Mouse (Mus musculus): ENCODE measurements around the gene Parvb.

Gene Parvb

DNA sequence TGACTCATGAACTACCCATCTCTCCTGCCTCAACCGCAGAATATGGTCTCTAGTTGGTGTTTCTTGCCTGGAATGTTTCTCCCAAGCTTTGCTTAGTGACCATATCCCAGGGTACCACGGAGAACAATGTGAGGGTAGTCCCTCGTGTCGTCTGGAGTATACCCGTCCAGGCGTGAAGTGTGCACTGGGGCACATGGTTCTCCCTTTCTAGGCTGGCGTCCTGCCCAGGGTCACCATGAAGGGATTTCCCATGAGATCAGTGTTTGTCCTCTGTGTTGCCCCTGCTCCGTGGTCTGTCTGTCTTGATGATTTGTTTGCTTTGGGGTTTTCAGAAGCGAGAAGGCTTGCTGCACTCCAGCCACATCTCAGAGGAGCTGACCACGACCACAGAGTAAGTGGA lies 63.4 kb downstream of the Parvb start:
- no peak for DNase-seq (ENCODE audit: low spot score)

DNA sequence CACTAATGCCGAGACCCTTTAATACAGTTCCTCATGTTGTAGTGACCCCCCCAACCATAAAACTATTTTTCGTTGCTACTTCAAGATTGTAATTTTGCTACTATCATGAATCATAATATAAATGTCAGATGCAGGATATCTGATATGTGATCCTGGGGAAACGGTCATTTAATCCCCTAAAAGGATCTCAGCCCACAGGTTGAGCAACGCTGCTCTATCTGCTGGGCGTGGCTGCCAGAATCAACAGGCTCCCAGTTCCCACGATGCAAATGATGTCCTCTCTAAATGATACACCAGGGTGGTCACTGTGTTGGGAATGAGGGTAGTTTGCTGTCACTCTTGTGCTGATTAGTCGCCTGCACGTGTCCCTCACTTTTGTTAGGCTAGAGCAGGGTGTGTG lies 65.6 kb downstream of the Parvb start:
- no peak for DNase-seq (ENCODE audit: low spot score)

DNA sequence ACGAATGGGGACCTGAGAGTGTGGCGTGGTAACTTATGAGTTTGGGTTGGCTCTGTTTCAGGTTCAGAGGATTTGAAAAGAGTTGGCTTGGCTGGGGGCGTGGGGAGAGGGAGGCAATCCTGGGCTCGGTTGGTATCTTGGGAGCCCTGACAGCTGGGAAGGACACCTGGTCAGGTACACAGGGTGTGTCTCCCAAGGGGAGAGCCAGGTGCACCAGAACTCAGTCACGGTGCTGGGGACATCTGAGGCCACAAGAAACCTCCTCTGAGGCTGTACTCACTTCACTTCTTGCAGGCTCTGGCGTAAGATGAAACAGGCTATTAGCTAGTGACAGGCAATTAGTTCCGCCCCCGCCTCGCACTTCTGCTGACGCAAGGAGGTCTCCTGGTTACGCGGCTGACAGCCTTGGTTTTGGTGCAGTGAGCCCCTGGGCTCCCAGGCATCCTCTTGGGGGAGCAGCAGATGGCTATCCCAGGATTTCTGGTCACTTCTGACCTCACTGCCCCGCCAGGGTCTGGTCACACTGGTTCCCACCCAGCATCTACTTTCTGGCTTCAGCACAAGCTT lies 67.0 kb downstream of the Parvb start:
- no peak for DNase-seq (ENCODE audit: low spot score)

DNA sequence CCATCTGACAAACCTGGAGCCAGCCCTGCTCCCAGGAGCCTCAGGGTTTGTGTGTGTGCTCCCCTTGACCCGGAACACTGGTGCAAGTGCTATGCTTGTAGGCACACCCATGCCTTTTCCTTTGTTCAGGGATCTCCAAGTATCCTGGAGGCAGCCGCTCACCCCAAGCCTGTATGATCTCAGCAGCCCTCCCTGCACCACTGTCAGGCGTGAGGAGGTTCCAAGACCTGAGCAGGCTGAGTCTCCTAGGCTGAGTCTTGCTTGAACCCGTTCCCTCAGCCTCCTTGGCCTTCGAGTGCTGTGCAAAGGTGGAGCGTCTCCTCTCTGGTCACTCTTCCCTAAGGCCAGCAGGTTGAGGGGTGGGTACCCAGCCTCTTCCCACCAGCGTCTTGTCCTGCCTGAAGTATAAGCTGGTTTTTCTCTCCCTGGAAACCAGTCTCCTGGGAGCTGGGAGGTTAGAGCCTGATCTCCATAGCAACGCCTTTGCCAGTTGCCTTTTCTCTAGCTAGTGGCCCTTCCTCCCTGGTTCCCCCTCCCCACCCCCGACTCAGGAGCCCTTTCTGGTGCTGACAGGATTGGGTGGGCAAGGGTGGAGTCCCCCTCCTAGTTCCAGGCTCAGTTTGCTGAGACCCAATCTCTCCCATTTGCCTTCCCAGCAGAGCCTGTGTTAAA lies 68.0 kb downstream of the Parvb start:
- no peak for DNase-seq (ENCODE audit: low spot score)

DNA sequence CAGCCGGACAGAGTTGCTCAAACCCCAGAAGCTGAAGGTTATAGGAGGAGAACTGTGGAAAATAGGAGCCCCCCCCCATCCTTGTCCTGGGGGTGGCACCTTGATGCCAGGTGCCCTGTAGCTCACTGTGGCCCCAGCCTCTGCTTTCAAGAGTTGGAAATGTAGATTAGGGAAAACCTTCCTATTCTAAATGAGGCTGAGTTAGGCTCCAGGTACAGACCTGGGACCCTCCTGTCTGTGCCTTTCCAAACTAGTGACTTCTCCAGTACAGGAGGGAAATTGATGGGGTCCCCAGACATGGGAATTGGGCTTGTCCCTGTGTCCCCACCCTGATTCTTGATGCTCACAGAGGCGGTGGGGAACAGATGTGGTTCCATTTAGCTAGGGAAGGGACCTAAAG lies 68.7 kb downstream of the Parvb start:
- no peak for DNase-seq (ENCODE audit: low spot score)

DNA sequence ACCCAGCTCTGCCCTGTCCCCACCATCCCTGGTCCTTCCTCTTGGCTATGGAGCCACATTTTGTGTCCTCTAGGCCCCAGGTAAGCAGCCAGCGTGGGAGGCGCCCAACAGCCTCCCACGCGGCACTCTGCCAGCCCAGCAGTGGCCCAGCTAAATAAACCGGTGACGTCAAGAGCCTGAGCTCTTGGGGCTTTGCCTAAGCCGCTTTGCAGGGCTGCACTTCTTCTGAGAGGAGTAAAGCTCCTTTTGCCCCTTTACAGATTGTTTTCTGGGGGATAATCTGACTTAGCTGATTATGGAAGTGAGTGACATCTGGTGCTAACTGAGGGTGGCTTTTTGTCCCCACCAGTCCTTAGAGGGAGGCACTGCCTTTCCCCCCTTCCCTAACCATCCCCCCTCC lies 69.2 kb downstream of the Parvb start:
- DNase-seq (ENCODE audit: low spot score) = no peak

DNA sequence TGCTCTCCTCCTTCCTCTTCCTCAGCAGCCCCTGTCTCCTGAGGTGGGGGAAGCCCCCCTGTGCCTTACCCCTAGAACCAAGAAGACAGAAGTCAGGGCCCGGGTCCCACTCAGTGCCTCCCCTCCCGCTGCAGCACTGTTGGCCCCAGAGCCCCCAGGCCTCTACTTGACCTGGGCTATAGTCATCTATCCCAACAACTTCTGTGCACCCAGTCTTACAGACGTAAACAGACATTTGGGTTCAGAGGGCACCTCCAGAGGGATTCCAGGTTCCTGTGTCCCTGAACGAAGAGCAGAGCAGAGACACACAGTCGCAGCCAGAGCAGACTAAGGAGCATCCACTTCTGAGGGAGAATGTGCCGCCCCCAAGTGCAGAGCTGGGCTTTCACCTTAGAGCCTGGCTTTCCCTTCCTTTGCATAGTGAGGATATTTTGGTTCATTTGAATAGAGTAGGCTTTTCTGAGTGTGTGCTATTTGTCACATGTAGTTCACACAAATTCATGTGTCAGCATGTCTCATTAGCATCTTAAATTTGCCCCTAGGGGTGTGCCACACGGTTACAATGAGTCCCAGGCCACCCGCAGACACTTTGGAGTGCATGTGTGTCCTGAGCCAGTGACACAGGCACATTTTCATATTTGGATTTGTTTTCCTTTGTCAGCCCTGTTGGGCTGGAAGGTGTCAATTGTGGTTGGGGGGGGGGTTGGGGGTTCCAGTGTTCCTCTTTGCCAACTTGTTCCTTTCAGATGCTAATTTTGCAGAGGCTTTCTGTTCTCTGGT lies 70.0 kb downstream of the Parvb start:
- no peak for DNase-seq (ENCODE audit: low spot score)

DNA sequence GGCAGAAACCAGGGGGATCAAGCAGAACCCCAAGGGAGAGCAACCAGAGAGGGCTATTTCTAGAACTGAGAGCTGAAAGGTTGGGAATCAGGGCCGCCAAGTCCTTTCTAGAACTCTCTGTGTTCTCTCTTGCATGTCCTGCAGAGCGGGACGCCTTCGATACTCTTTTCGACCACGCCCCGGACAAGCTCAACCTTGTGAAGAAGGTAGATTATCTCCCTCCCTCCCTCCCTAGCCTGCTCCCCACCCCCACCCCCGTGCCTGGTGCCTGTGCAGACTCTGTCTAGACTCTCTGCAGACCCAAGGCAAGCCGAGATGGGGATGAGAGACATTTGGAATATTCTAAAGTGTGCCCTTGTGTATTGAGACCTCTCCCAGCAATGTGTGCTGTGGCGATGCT lies 71.4 kb downstream of the Parvb start:
- no peak for DNase-seq (ENCODE audit: low spot score)

DNA sequence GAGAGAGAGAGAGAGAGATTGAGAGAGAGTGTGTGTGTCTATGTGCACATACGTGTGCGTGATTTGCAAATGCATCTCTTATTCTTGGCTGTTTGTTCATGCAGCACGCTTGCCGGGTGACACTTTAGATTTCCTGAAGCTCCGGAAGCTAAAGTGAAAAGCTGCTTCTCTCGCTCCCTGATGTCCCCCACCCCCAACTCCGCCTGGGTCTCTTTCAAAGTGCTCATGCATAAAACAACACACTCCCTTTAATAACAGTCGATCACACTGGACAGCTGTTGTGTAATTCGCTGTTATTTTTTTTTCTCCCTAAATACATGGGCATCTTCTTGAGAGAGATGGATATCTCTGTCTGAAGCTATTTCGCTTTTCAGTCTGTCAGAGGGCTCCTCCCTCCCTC lies 73.5 kb downstream of the Parvb start:
- DNase-seq (ENCODE audit: low spot score) = no peak

DNA sequence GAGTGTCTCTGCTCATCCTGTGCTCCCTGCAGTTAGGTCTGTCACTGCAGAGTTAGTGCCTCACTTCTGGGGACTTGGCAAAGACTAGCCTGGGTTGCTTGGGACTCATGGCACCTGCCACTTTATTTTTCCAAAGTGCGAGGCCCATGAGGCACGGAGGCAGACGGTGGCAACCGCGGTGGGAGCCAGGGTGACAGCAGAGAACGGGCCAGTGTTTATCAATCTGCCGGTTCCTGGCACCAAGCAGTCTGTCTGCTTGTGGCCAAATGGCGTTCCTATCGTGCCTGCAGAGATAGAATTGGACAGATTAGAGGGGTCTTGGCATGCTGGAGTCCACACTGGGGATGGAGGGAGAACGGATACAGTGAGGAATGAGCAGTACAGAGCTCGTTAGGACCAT lies 78.4 kb downstream of the Parvb start:
- no peak for DNase-seq (ENCODE audit: low spot score)

DNA sequence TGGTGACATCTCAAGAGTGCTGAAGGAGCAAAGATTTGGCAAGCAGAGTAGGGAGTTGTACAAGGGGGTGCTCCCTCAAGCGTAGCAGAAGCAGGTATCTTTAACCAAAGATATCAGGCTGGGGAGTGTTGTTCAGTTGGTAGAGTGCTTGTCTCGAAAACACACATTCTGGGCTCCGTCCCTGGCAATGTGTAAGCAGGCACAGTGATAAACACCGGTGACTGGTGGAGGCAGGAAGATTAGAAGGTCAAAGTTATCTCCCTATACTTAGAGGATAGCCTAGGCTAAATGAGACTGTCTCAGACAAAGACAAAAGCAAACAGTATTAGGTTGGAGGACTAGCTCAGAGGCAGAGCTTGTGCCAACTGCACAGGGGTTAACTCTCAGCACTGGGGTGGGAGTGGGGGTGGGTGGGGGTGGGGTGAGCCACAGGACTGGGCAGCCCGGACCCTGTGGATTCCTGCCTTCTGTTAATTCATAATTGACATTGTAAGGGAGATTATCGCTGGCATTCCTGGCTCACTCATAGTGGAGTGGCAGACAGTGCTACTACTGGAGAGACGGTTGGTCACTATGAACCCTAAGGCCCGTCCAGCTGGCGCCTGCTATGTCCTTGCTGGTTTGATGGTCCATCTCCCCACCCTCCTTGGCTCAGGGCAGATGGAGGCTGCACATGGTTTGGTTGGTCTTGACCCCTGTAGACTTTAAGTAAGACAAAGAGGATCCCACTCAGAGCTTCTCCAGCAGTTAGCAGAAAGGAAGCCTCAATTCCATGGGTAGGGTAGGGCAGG lies 79.6 kb downstream of the Parvb start:
- DNase-seq (ENCODE audit: low spot score) = no peak

DNA sequence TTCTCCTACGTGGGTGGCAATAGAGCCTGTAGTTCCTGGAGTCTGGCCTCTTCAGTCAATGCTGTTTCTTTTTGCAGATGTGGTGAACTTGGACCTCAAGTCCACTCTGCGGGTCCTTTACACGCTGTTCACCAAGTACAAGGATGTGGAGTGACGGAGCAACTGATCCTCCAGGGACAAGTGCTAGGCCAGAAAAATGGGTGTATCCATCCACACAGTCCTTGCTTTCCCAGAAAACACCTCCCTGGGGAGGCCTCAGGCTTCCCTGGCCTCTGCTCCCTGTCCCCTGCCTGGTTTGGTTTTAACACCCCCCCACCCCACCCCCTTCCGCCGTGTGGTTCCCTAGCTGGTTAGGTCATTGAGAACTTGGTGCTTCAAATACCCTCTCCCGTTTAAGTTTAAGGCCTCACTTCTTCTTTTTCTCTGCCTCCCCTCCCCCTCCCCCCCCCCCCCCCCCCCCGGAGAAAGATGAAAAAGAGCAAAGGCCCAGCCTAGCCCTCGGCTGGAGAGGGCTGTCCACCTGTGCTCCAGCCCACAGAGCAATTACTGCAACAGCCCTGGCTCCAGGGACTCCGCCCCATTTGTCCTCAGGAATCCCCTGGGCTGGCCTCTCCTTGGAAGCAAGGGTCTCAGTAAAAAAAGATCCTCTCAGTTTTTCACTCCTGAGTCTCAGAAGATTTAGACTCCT lies 81.2 kb downstream of the Parvb start:
- no peak for DNase-seq (ENCODE audit: low spot score)

DNA sequence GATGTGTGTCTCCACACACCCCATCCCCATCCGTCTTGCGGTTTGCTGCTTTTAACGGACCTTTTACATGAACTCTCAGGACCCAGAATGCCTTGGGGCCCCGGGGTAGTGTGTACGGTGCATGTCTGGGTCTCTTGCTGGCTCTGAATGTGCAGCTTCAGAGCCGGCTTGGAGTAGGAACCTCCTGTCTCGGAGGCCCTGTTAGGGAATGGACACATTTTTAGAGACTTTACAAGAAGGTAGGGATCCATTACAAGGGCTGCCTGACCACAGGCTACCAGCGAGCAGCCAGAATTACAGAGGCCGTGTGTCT lies 81.7 kb downstream of the Parvb start:
- DNase-seq (ENCODE audit: low spot score) = peak; percentile 72

DNA sequence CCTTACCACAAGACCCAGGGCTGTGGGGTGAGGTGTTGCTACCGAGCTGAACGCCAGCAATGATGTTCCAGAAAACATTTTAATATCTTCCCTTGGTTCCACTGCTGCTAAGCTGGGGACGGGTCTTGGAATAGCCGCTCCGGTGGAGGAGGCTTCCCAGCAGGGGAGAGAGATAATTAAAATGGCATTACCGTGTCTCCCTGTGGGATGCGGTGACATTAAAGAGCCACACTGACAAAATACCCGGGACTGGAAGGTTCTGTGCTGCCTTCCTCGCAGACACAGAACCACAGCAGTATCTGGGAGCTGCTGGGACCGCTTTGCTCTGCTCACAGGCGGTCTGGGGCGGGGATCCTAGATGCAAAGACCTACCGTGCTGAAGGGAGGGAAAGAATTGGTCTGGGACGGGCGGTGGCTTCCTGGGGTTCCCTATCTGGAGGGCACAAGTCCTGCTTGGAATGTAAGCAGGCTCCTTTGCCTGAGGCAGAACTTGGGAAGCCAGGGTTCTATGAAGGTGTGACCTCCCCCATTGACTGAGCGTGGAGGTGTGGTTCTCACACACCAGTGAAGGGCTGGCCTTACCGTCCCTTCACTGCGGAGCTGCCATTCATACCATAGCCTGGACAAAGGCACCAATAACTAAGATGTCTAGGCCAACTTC lies 82.7 kb downstream of the Parvb start:
- DNase-seq (ENCODE audit: low spot score) = no peak

DNA sequence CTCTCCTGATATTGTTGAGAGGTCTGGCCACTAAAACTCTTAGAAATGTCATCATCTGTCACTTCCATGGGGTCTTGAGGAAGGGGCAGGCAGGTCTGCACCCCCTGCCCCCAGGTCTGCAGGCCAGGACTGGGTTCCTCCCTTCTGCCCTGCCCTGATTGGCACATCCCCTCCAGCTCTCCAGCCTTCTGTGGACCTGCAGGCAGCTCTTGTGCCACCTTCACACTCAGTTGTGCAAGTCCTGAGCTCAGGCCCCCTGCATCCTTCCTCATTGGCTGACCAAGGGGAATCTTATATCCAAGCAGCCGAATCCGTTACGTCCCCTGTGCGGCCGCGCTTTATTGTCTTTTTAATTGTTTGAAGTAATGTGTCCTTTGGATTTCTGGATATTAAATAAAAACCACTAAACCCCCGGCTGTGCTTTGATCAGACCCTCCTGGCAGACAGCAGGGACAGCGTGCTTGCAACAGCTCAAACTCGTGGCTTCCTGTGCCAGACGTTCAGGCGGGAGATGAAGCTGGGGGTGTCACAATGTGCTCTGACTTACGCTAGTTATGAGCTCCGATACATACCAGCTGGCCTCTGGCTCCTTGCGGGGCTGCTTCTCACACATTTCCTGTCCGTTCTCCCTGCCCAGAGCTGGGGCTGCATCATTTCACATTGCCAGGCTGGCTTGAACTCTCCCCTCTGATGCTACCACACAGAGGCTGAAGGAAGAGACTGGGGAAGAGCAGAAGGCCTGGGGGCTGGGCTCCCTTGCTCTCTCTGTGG lies 83.6 kb downstream of the Parvb start:
- peak; percentile 25 for DNase-seq (ENCODE audit: low spot score)

DNA sequence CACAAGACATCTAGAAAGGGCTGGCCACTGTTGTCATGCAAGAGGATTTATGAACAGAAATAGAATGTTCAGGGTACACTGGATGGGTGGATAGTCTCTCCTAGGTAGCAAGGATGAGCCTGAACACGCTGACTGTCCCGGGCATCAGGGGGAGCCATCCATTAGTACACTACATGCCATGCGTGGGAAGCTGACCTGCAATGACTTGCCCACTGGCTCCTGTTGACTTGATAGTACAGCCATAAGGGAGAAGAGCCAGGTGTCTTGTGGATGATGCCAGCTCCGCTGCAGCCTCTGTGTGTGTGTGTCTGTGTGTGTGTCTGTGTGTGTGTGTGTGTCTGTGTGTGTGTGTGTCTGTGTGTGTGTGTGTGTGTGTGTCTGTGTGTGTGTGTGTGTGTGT lies 87.5 kb downstream of the Parvb start:
- DNase-seq (ENCODE audit: low spot score) = no peak

DNA sequence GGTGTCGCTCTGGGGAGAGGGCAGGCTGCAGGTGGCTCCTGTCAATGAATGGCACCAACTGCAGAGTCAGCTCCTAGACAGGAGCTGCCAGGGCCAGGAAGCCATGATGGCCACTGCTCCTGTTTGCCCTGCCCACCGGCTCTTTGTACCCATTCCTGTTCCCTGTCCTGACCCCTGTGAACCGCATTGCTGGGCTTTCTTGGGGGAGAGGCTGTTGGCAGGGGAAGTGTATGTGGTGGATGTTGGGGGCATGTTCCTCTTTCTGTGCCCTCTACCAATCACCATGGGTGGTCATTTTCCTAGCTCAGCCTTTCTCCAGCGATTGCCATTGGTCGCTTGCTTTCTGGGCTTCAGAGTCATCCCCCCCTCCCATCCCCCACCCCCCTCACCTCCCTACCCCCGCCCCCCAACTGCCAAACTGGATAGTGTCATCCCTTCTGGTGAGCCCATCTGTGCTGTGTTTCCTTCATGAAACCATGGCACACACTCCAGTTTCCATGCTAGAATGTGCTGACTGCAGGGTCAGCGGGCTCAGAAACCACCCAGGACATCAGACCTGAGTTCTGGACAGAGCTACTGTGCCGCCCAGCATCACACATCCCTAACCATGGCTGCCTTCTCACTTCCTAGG lies 89.8 kb downstream of the Parvb start:
- DNase-seq (ENCODE audit: low spot score) = no peak

DNA sequence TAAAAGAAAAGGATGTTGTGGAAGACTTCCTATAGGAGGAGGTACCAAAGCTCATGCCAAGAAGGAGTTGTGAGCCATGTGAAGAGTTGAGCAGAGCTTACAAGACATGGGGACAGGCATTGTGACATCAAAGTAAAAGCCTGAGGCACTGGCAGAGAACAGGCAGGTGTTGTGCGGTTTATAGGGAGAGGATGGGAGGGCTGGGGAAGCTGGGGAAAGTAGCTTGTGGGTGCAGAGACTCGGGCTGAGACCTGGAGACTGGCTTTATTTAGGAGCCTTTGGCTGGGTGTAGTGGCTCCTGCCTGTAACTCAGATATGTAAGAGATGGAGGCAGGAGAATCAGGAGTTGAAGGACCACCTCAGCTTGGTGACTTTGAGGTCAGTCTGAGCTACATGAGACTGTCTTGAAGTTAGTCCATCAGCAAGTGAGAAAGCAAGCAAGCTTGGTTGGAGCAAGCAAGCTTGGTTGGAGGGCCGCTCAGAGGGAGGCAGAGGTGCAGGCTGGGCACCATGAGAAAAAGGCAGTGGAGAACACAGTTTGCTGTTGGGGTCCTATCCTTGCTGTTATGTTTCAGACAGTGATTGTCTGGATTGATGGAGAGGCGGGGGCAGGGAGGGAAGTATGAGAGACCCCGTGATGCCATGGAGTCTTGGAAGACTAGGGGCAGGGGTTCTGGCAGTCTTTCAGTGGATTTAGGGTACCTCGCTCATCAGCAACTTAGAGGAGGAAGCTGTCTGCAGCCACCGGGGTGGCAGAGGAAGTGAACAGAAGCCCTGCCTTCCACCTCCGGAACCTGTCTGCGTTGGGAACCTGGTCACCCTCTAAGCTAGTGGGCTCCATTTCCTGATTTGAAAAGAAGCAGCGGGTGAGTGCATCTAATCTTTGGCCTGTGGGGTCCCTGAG lies 92.4 kb downstream of the Parvb start, which contains the start of gene Parvg:
Parvg (plus strand) TSS at position 61 of the 904 bp plus-strand sequence.
- DNase-seq (ENCODE audit: low spot score) = peak; percentile 63

DNA sequence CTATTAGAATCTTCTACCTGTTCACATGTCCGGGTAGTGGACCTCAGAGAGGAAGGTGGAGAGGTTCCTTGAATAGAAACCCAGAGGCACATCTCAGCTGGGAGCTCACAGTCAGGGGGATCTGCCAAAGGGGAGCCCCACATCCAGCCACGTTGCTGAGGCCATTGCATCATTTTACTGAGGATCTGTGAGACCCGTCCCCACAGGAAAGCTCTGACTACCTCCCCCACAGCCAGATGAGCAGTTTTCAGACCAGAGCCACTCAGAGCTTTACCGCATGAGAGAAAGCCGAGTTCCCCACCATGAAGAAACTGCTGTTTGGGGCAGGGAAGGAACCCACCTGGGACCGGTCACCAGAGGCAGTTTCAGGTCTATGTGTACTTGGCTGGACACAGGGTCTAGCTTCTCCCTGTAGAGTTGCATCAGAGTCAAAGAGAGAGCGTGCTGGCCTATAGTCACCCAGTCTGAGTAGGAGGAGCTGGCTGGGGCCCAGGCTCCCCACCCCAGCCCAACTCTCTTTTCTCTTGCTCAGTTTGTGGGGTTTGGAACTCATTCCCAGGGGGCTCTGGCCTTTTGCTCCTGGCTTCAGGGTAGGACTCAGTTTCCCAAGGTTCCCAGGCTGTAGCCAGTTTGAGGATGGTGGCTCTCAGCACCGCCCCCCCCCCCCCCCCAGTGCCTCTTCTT lies 93.2 kb downstream of the Parvb start:
- no peak for DNase-seq (ENCODE audit: low spot score)
